Mouse (Mus musculus) adrenal gland, adult 8-10 months (tissue): ENCODE measurements around the gene Exo1. TPM values are rescaled to one million over a fixed set of nuclear protein-coding genes. Genes with fewer than 3 reads are reported as not detected.

Experiments used
- DNase-seq: peaks from one replicate; pipeline ENCODE4 v3.0.0; 2022
- total RNA-seq, 4 experiments: library from RNA; stranded (reverse); gene quantifications; 2 replicates each; pipeline ENCODE4 v1.2.4; 2022

Exo1 gene
- total RNA-seq, result 1 to 10 TPM in 2 of 4 experiments, under 1 TPM in 2; 0.35 to 1.4 (median 1.1) TPM

GRCm38 (mm10) chr1:175880453-175881296, at the start of gene Exo1:
Gene Exo1, plus strand, starts transcription at chr1:175880581.
- peak; percentile 68 for DNase-seq

GRCm38 (mm10) chr1:175855515-175855914, 24.9 kb upstream of the Exo1 start:
- DNase-seq, result no peak

- no peak for DNase-seq
Measured at GRCm38 (mm10) chr1:175867050-175867449, 13.3 kb upstream of the Exo1 start.

GRCm38 (mm10) chr1:175867558-175867957, 12.8 kb upstream of the Exo1 start:
- no peak for DNase-seq

GRCm38 (mm10) chr1:175870716-175871115, 9.7 kb upstream of the Exo1 start:
- DNase-seq, result no peak

GRCm38 (mm10) chr1:175872028-175872816, 8.2 kb upstream of the Exo1 start:
- DNase-seq, result no peak

- DNase-seq, result no peak
Measured at GRCm38 (mm10) chr1:175883398-175883797, 3.0 kb downstream of the Exo1 start.

GRCm38 (mm10) chr1:175893263-175893662, 12.9 kb downstream of the Exo1 start:
- DNase-seq, result no peak

- DNase-seq, result no peak
Measured at GRCm38 (mm10) chr1:175893726-175894125, 13.3 kb downstream of the Exo1 start.

- DNase-seq, result no peak
Measured at GRCm38 (mm10) chr1:175911207-175911606, 30.8 kb downstream of the Exo1 start.

GRCm38 (mm10) chr1:175912038-175912437, 31.7 kb downstream of the Exo1 start:
- no peak for DNase-seq

- DNase-seq, result no peak
Measured at GRCm38 (mm10) chr1:175913728-175914303, 33.4 kb downstream of the Exo1 start.

- no peak for DNase-seq
Measured at GRCm38 (mm10) chr1:175920029-175920428, 39.6 kb downstream of the Exo1 start, which contains the start of gene Gm38100. Gene Gm38100, plus strand, starts transcription at chr1:175920329.

GRCm38 (mm10) chr1:175921091-175921490, 40.7 kb downstream of the Exo1 start:
- no peak for DNase-seq

GRCm38 (mm10) chr1:175923848-175924787, 43.7 kb downstream of the Exo1 start:
- DNase-seq, result peak; percentile 37

GRCm38 (mm10) chr1:175931391-175931790, 51.0 kb downstream of the Exo1 start:
- DNase-seq, result no peak

- peak; percentile 10 for DNase-seq
Measured at GRCm38 (mm10) chr1:175936282-175936737, 55.9 kb downstream of the Exo1 start.

GRCm38 (mm10) chr1:175938731-175939130, 58.4 kb downstream of the Exo1 start:
- no peak for DNase-seq

- DNase-seq, result no peak
Measured at GRCm38 (mm10) chr1:175943168-175943567, 62.8 kb downstream of the Exo1 start.

GRCm38 (mm10) chr1:175946718-175947315, 66.4 kb downstream of the Exo1 start:
- DNase-seq, result no peak

GRCm38 (mm10) chr1:175950421-175950820, 70.0 kb downstream of the Exo1 start:
- DNase-seq, result no peak
